Mouse (Mus musculus) stomach, postnatal 0 days (tissue): ENCODE data around the gene Atp8a2. TPM values are rescaled to one million over a fixed set of nuclear protein-coding genes. Genes with fewer than 3 reads are reported as not detected.
"Not testable (repeated sequence)": the region's sequence is repeated elsewhere in the genome, so short reads cannot be mapped to it uniquely, and the experiment has no call there.

Experiments used
- ATAC-seq: fragments of 200-750 bp; cut with Nextera tagmentation; 2 replicates; pipeline ENCODE4 v1.8.0; 2017; ENCODE audit not compliant: low FRiP score, low TSS enrichment
- DNase-seq: peaks from one replicate; pipeline ENCODE4 v3.0.0-alpha.2; 2016; ENCODE audit warnings: low spot score
- H3K27ac ChIP-seq: fragments of 300-500 bp; sonication (generic); replicated peaks from 2 replicates; pipeline ENCODE4 v1.5.1; 2014; ENCODE audit warnings: mild to moderate bottlenecking, control low read depth
- H3K27me3 ChIP-seq: fragments of 300-500 bp; sonication (generic); 2 replicates; pipeline ENCODE4 v1.6.1; 2014; ENCODE audit warnings: low read length; ENCODE audit not compliant: control insufficient read depth, insufficient read depth
- H3K36me3 ChIP-seq: fragments of 300-500 bp; sonication (generic); 2 replicates; pipeline ENCODE4 v1.6.1; 2014; ENCODE audit warnings: low read length, mixed read lengths; ENCODE audit not compliant: control insufficient read depth, insufficient read depth
- H3K4me1 ChIP-seq: fragments of 300-500 bp; sonication (generic); replicated peaks from 2 replicates; pipeline ENCODE4 v1.6.1; 2014; ENCODE audit warnings: antibody characterized with exemption; ENCODE audit not compliant: control insufficient read depth, insufficient read depth
- H3K4me2 ChIP-seq: fragments of 300-500 bp; sonication (generic); replicated peaks from 2 replicates; pipeline ENCODE4 v1.6.1; 2014; ENCODE audit warnings: low read depth, mild to moderate bottlenecking, control low read depth, moderate library complexity
- H3K4me3 ChIP-seq: fragments of 300-500 bp; sonication (generic); 2 replicates; pipeline ENCODE4 v1.5.1; 2014; ENCODE audit warnings: low read depth, low read length, control low read depth
- H3K9ac ChIP-seq: fragments of 300-500 bp; sonication (generic); 2 replicates; pipeline ENCODE4 v1.6.1; 2014; ENCODE audit warnings: mild to moderate bottlenecking, low read length, control low read depth, mixed read lengths
- H3K9me3 ChIP-seq: fragments of 300-500 bp; sonication (generic); 2 replicates; pipeline ENCODE4 v1.6.1; 2016; ENCODE audit warnings: low read length; ENCODE audit not compliant: control insufficient read depth
- CTCF ChIP-seq: IDR thresholded peaks from 2 replicates; pipeline ENCODE4 v1.5.1; 2016; ENCODE audit warnings: antibody characterized with exemption, low read depth, mild to moderate bottlenecking, moderate library complexity
- EP300 ChIP-seq: optimal IDR thresholded peaks from 2 replicates; pipeline ENCODE3; 2016; ENCODE audit warnings: antibody characterized with exemption
- WGBS: fragments of 180-500 bp; shearing (Covaris S2); extraction: QIAGEN DNeasy Blood & Tissue Kit; methylation state at CpG from one replicate; pipeline ENCODE4 v1.1.7; 2014; 5-methylcytosine and 5-hydroxymethylcytosine counted together
- polyA plus RNA-seq: library from polyadenylated mRNA; unstranded; fragments of >200 nt; fragmentation: Nextera tagmentation; extraction: Ambion mirVana; gene quantifications from 2 replicates; pipeline ENCODE4 v1.2.1, GENCODE M21; 2015

Gene Atp8a2
- polyA plus RNA-seq, 1 experiment from 2014 or later, result 6.3 TPM

DNA sequence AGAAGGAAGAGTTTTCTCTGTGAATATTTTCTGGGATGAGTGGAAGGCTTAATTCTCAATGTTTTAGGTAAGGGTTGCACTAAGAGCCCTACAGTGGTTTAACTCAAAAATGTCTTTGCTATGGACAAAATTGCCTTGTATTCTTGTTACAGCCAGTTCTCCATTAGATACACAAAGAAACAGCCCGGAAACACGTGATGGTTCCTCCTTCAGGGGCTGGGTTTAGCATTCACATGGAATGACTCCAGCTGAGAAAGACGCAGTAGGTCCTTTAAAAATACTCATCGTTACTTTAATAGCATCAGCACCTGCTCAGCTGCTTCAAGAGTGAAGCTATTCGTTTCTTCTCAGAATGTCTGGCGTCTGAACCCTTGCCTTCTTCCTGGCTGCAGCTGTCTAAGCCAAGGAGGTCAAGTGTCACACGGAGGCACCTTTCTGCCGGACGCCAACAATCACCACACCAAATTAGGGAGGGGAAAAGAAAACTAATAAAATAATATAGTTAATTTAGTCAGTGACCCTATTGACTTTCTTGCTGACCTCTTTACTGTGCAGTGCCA lies 572.6 kb downstream of the Atp8a2 start:
- WGBS, result 44% methylated on average over 9 of the region's 9 CpGs
- DNase-seq (no peak), ATAC-seq (no peak)
- H3K4me2 ChIP-seq, result peak overlapping the region; percentile 85; the same call in 1 of the 2 replicates
- no peak overlapping the region for H3K9ac ChIP-seq
- no peaks in the 10 kb centered on the region for H3K4me1 ChIP-seq
- H3K27ac ChIP-seq, result no peak overlapping the region
- TF ChIP-seq CTCF (no peak), EP300 (no peak)
- no peaks in the 10 kb centered on the region for H3K27me3 ChIP-seq
- H3K36me3 ChIP-seq, result no peaks in the 10 kb centered on the region
- H3K4me3 ChIP-seq, result no peak overlapping the region
- no peaks in the 10 kb centered on the region for H3K9me3 ChIP-seq

DNA sequence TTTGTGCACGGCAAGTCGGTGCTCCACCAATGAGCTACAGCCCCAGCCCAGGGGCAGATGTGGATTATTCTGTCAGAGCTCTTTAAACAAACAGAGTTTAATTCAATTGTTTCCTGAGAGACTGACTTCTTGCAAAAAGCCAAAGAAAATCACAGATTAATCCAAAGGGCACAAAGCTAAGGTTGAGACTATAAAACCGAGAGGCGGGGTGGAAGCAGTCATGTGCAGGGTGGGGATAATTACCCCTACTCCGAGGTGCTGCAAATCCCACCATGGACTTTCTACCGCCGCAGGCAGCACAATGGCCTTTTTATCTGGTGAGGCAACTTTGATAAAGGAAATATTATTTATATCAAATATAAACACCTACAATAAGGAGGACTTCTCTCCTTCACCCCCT lies 580.2 kb downstream of the Atp8a2 start:
- TF ChIP-seq CTCF (no peak), EP300 (no peak)
- Histone ChIP-seq H3K4me1 (no peaks in the 10 kb centered on the region), H3K4me2 (no peak overlapping the region), H3K4me3 (no peak overlapping the region), H3K27me3 (no peaks in the 10 kb centered on the region), H3K27ac (no peak overlapping the region), H3K9ac (no peak overlapping the region), H3K36me3 (no peaks in the 10 kb centered on the region), H3K9me3 (no peaks in the 10 kb centered on the region)
- 50% methylated on average over 7 of the region's 7 CpGs for WGBS
- no peak for ATAC-seq
- no peak for DNase-seq

DNA sequence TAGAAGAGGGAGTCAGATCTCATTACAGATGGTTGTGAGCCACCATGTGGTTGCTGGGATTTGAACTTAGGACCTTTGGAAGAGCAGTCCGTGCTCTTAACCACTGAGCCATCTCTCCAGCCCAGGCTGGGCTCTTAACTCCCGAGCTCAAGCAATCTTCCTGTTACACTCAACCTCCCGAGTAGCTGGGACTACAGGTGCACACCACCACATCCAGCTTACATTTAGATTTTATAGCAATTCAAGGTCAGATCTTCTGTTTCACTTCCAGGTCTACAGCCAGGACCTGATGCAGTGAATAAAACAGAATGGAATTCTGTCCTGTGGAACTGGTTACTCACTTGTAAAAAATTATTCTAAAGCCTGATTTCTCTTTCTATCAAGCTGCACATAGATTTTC lies 582.8 kb downstream of the Atp8a2 start:
- not testable (repeated sequence) for DNase-seq, H3K9ac ChIP-seq, H3K27ac ChIP-seq, H3K27me3 ChIP-seq, H3K4me1 ChIP-seq, H3K4me3 ChIP-seq, H3K4me2 ChIP-seq, H3K9me3 ChIP-seq, H3K36me3 ChIP-seq, ATAC-seq
- WGBS, result 74% methylated on average over 3 of the region's 3 CpGs

DNA sequence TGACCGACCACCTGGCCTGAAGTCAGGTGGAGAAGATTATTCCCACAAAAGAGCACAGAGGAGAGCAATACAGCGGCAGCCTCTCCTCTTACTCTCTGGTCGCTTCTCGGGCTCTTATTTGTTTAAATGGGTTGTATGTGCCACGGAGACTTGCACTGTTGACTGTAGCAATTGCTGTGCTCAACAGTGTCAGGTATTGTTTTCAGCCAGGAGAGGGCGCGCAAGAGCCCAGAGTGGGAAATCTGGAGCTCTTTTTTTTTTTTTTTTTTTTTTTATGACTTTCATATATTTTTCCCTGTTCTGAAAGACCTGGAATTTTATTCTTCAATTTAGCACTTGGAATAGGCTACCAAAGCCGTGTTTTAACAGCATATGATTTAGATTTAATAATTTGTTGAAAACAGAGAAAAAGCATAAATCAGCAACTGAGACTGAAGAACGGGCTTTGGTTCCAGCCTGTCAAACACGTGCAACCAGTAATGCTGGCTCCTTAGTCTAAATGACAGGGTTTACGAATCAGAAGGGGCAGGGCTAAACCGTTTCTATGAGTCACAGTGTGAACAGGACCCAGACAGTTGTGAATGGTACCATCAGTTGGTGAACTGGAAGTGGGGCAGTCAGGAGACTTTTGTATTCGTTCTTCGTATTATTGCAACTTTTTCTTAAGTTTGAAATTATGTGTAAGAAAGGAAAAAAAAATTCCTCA lies 583.9 kb downstream of the Atp8a2 start:
- DNase-seq (peak; percentile 74), ATAC-seq (no peak)
- Histone ChIP-seq H3K4me1 (no peaks in the 10 kb centered on the region), H3K36me3 (no peaks in the 10 kb centered on the region), H3K4me2 (no peak overlapping the region), H3K4me3 (no peak overlapping the region), H3K27me3 (no peaks in the 10 kb centered on the region), H3K9ac (no peak overlapping the region), H3K27ac (no peak overlapping the region), H3K9me3 (no peaks in the 10 kb centered on the region)
- TF ChIP-seq CTCF (peak; percentile 79), EP300 (no peak)
- WGBS, result 39% methylated on average over 14 of the region's 14 CpGs

DNA sequence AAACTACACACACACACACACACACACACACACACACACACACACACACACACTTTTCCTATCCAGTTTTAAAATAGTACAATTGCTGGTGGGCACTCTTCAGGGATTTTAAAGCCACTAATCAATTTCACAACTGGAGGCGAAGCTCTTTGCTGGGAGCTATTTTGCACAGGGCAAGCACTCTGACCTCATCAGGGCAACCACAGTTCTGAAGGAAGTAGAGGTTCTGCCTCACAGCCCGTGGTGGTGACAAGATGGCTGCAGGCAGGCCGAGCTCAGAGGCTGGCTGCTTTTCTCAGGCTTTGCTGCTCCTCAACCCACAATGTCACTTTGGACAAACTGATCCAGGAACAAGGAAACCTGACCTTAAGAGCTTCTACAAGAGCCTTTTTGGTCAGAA lies 590.0 kb downstream of the Atp8a2 start:
- Histone ChIP-seq H3K36me3 (no peaks in the 10 kb centered on the region), H3K27me3 (no peaks in the 10 kb centered on the region), H3K4me3 (no peak overlapping the region), H3K9me3 (no peaks in the 10 kb centered on the region), H3K4me2 (no peak overlapping the region), H3K9ac (no peak overlapping the region), H3K4me1 (no peaks in the 10 kb centered on the region), H3K27ac (no peak overlapping the region)
- no peak for ATAC-seq
- WGBS, result 50% methylated on average over 3 of the region's 3 CpGs
- DNase-seq, result no peak
- TF ChIP-seq EP300 (no peak), CTCF (no peak)

DNA sequence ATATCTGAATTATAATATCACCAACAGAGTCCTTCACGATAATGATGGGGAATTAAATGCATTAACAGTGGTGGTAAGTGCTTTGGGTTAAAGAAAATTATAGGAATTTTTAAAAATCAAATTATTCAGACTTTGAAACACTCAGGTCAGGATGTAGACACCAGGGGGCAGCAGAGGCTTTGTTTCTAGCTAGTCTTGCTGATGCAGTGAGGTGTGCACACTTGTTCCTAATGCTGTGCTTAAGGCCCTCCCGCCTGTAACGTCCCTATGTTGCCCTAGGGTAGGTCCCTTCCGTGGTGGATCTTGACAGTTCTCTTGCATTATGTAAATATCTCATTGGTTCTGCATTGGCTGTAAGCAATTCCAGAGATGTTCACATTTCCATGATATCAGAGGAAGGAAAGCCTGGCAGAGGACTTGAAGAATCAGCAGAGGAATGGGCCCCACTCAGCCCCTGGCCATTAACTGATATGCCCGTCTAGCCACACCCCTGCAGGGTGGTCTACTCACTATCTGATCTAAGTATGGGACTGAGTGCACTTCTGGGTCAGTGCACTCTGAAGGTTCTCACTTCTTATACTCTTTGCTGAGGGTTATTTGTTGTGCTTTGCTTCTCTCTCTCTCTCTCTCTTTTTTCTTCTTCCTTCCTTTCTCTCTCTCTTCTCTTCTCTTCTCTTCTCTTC lies 591.2 kb downstream of the Atp8a2 start:
- Histone ChIP-seq H3K4me1 (no peaks in the 10 kb centered on the region), H3K36me3 (no peaks in the 10 kb centered on the region), H3K9ac (no peak overlapping the region), H3K27ac (no peak overlapping the region), H3K27me3 (no peaks in the 10 kb centered on the region), H3K9me3 (no peaks in the 10 kb centered on the region), H3K4me3 (no peak overlapping the region), H3K4me2 (no peak overlapping the region)
- DNase-seq (peak; percentile 80), ATAC-seq (no peak)
- TF ChIP-seq CTCF, result peak; percentile 85
- no peak for TF ChIP-seq EP300
- WGBS, result 12% methylated on average over 5 of the region's 5 CpGs
